Mouse (Mus musculus) left cerebral cortex, adult 18-20 months (tissue): Measurements from ENCODE around the gene Ankrd33b. TPM values are rescaled to one million over a fixed set of nuclear protein-coding genes. Genes with fewer than 3 reads are reported as not detected.
A peak's percentile ranks its signal among the peaks of the same experiment; 100 is the strongest.

Experiments
- DNase-seq, 2 experiments: peaks; one replicate each; pipeline ENCODE4 v3.0.0; 2021 to 2022; ENCODE audit warnings: low spot score in 2 of 2, mixed read lengths in 1 of 2
- total RNA-seq, 2 experiments: library from RNA; stranded (reverse); gene quantifications; 2 replicates each; pipeline ENCODE4 v1.2.3; 2021

Gene Ankrd33b
- total RNA-seq, 2 experiments from 2014 or later = 81.7 to 87.2 TPM

GRCm38 (mm10) chr15:31342496-31342901 is 25.0 kb downstream of the Ankrd33b start:
- no peak for DNase-seq

- DNase-seq = no peak
Measured at GRCm38 (mm10) chr15:31342001-31342400, 25.5 kb downstream of the Ankrd33b start.

- no peak for DNase-seq
Measured at GRCm38 (mm10) chr15:31338656-31339291, 28.8 kb downstream of the Ankrd33b start.

- DNase-seq = no peak
Measured at GRCm38 (mm10) chr15:31337983-31338382, 29.5 kb downstream of the Ankrd33b start.

GRCm38 (mm10) chr15:31337192-31337741 is 30.3 kb downstream of the Ankrd33b start:
- DNase-seq = peak; percentile 84 to 91

GRCm38 (mm10) chr15:31336685-31337084 is 30.8 kb downstream of the Ankrd33b start:
- DNase-seq = no peak

GRCm38 (mm10) chr15:31334829-31335228 is 32.7 kb downstream of the Ankrd33b start:
- no peak for DNase-seq

- DNase-seq = no peak
Measured at GRCm38 (mm10) chr15:31332541-31333163, 34.9 kb downstream of the Ankrd33b start.

GRCm38 (mm10) chr15:31331742-31332141 is 35.8 kb downstream of the Ankrd33b start:
- DNase-seq = no peak

- DNase-seq = no peak
Measured at GRCm38 (mm10) chr15:31328082-31328614, 39.4 kb downstream of the Ankrd33b start.

- no peak for DNase-seq
Measured at GRCm38 (mm10) chr15:31325660-31326354, 41.7 kb downstream of the Ankrd33b start.

GRCm38 (mm10) chr15:31324551-31324950 is 43.0 kb downstream of the Ankrd33b start:
- DNase-seq = no peak

GRCm38 (mm10) chr15:31323684-31324083 is 43.8 kb downstream of the Ankrd33b start:
- DNase-seq = no peak

- no peak for DNase-seq
Measured at GRCm38 (mm10) chr15:31320598-31321377, 46.7 kb downstream of the Ankrd33b start.

GRCm38 (mm10) chr15:31319046-31319445 is 48.5 kb downstream of the Ankrd33b start:
- DNase-seq = no peak

- DNase-seq = no peak
Measured at GRCm38 (mm10) chr15:31318158-31318955, 49.2 kb downstream of the Ankrd33b start.

- no peak for DNase-seq
Measured at GRCm38 (mm10) chr15:31317056-31317805, 50.3 kb downstream of the Ankrd33b start.

- peak; percentile 84 to 91 for DNase-seq
Measured at GRCm38 (mm10) chr15:31315630-31316231, 51.8 kb downstream of the Ankrd33b start.

GRCm38 (mm10) chr15:31312001-31312400 is 55.5 kb downstream of the Ankrd33b start:
- DNase-seq = no peak
